Mouse (Mus musculus) leukemia stem cell, adult 10-12 weeks (primary cell): Measurements from ENCODE around the gene Fam3a. TPM values are rescaled to one million over a fixed set of nuclear protein-coding genes. Genes with fewer than 3 reads are reported as not detected.

Experiments used
- polyA plus RNA-seq: library from polyadenylated mRNA; stranded (reverse); fragments of >175 nt; gene quantifications from 2 replicates; pipeline ENCODE4 v1.2.3, GENCODE M21; 2012; ENCODE audit warnings: low replicate concordance

The Fam3a gene
- 3.6 and 6.3 TPM in 2 replicates for polyA plus RNA-seq

DNA sequence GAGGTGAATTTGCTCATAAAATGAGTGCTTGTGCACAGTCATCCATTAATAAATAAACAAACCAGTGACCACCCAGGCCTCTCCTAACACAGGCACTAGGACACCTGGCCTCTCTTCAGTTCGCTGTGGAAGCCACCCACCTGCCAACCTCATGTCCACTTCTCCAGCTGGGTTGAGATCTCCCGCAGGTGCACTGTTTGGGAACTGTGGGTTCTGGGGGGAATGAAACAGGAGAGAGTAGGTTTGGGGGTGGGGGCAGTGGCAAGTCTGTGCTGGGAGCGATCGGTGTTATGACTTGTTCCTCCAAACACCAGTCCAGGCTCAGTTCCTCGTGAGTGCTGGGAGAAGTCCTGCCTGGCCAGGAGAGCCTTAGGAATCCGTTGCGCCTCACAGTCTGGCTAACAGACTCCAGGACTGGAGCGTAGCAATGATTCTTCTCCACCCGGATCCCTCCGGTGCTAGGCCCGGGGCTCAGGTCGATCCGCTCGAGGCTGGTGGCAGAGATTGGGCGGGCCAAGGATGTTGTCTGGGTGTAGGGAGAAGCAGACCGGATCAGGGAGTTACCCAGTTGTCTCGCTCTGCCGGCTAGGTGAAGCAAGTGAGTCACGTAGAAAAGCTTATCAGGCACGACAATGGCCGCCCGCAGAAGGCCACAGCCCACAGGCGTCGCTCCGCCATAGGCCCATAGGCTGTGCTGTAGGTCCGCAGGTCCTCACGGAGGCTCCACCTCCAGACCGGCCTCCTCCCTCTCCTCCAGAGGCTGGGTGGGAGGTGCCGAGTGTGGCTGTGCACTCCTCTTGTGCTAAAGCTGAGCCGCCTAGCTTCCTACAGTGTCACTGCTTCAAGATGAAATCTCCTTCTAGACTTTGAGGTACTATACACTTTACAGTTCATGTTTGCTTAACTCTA, at the start of gene Fam3a, which contains the start of gene Ikbkg:
Fam3a (minus strand) TSS at position 738 of the 909 bp plus-strand sequence.
Ikbkg (plus strand) TSS at position 756 of the 909 bp plus-strand sequence.

DNA sequence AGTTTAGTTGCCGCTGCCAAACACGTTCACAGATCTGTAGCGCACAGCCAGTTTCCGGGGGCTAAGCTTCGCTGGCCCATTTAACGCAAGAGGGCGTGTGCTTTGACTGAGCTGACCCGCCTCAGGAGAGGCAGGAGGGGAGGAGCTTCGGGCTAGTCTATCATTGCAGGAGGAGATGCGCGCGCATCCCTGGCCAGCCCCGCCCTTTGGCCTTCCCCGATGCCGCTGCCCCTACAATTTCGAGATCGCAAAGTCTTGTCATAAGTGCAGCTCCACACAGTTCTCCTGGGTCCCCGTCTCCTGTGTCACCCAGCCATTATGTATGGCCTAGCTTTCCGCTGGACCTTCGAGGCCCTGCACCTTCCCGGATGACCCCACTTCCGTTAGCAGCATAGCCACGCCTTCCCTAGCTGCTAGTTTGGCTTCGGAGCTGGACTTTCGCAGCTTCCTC, 35.8 kb upstream of the Fam3a start, which contains the start of gene G6pdx:
G6pdx (minus strand) TSS at position 369 of the 451 bp plus-strand sequence.

DNA sequence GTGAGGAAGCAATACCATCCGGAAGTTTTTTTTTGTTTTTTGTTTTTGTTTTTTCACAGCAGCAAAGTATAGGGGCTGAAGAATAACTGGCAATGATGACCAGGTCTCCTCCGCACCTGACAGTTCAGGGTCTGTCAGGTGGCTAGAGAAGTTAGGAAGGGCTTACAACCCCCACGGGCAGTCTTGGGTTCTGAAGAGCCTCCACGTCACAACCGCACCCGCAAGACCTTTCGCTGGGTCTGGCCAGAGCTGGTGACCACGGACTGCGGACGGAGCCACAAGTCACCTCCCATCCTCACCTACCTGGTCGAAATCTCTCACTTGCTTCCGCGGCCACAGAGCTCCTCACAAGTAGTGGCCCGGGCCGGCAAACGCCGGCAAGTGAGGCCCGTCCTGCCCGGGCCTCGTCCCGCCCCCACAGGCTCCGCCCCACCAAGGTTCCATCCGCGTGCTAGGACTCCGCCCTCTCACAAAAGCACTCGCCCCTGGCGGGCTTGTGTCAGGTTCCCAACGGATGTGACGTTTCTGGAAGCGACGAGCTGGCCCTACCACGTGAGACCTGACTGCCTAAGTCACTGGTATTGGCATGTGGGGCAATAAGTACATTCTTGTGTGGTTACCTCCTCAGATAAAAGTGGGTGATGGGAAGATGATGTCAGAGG, 20.1 kb downstream of the Fam3a start, which contains the start of the genes Ubl4a and Slc10a3:
Ubl4a (minus strand) TSS at position 331 of the 662 bp plus-strand sequence.
Slc10a3 (minus strand) TSS at position 462 of the 662 bp plus-strand sequence.

DNA sequence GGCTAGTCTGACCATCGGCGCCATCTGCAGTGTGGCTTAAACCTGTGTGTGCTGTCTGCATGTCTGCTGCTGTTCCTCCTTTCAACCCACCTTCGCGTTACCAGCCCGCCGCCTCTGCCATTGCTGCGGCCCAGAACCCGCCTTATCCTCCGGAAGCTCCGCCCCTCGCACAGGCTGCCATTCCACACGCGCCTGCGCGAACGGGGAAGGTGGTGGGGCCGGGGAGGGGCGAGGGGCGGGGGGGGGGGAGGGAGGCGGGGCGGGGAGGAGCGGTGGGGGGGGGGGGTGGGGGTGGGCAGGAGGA, 39.7 kb downstream of the Fam3a start, which contains the start of gene Lage3:
Lage3 (minus strand) TSS at position 152 of the 304 bp plus-strand sequence.

Other genes with a start within 250 kb of the Fam3a start
- gene Tex28, start 225.4 kb downstream of the Fam3a start, polyA plus RNA-seq, result not detected in 2 replicates
- not detected in 2 replicates for gene Tktl1, start 216.0 kb downstream of the Fam3a start, polyA plus RNA-seq
- 42.2 and 77.0 TPM in 2 replicates for gene Flna, start 143.5 kb downstream of the Fam3a start, polyA plus RNA-seq
- gene Emd, start 138.6 kb downstream of the Fam3a start, polyA plus RNA-seq, result 14.2 and 47.5 TPM in 2 replicates
- gene Rpl10, start 122.5 kb downstream of the Fam3a start, polyA plus RNA-seq, result 109 and 533 TPM in 2 replicates
- gene Taz, start 111.4 kb downstream of the Fam3a start, polyA plus RNA-seq, result 33.1 and 36.6 TPM in 2 replicates
- gene Dnase1l1, start 110.9 kb downstream of the Fam3a start, polyA plus RNA-seq, result 0.18 and 1.0 TPM in 2 replicates
- 16.9 and 43.6 TPM in 2 replicates for gene Atp6ap1, start 96.2 kb downstream of the Fam3a start, polyA plus RNA-seq
- 29.7 and 52.2 TPM in 2 replicates for gene Gdi1, start 88.3 kb downstream of the Fam3a start, polyA plus RNA-seq
- 8.0 and 12.8 TPM in 2 replicates for gene Fam50a, start 80.2 kb downstream of the Fam3a start, polyA plus RNA-seq
- 6.0 and 6.2 TPM in 2 replicates for gene Plxna3, start 64.2 kb downstream of the Fam3a start, polyA plus RNA-seq
- gene Lage3, start 39.7 kb downstream of the Fam3a start, polyA plus RNA-seq, result 5.2 and 5.7 TPM in 2 replicates
- gene Ubl4a, start 20.1 kb downstream of the Fam3a start, polyA plus RNA-seq, result 12.5 and 13.6 TPM in 2 replicates
- 1.8 and 3.0 TPM in 2 replicates for gene Slc10a3, start 19.9 kb downstream of the Fam3a start, polyA plus RNA-seq
- gene Ikbkg, start within 50 bp of the Fam3a start, polyA plus RNA-seq, result 8.5 and 10.8 TPM in 2 replicates
- 6.0 and 14.2 TPM in 2 replicates for gene G6pdx, start 35.9 kb upstream of the Fam3a start, polyA plus RNA-seq
- not detected in 2 replicates for gene Gm6880, start 88.1 kb upstream of the Fam3a start, polyA plus RNA-seq
- not detected in 2 replicates for gene Olfr1326-ps1, start 181.6 kb upstream of the Fam3a start, polyA plus RNA-seq
- not detected in 2 replicates for gene Olfr1325, start 199.4 kb upstream of the Fam3a start, polyA plus RNA-seq